Mouse (Mus musculus) c-Kit-positive CD71-positive TER-119-negative erythroid progenitor cells, embryonic 14.5 days (primary cell): ENCODE data around the gene Gm20814.
"Not testable (repeated sequence)": the region's sequence is repeated elsewhere in the genome, so short reads cannot be mapped to it uniquely, and the experiment has no call there.

Source experiments
- DNase-seq: peaks from one replicate; pipeline ENCODE4 v3.0.0-alpha.2; 2013; ENCODE audit warnings: low read depth

Gene Gm20814

GRCm38 (mm10) chrY:75195556-75195955, at the start of gene Gm20814:
TSS of gene Gm20814 (plus strand) at chrY:75195856.
- DNase-seq, result not testable (repeated sequence)
